Mouse (Mus musculus) neural tube, embryonic 11.5 days (tissue): Measurements from ENCODE around the gene Kcnk10. TPM values are rescaled to one million over a fixed set of nuclear protein-coding genes. Genes with fewer than 3 reads are reported as not detected.
"Not testable (repeated sequence)": the region's sequence is repeated elsewhere in the genome, so short reads cannot be mapped to it uniquely, and the experiment has no call there.

ENCODE experiments used
- ATAC-seq: fragments of 200-750 bp; cut with Nextera tagmentation; 2 replicates; pipeline ENCODE4 v1.8.0; 2017; ENCODE audit warnings: moderate number of reproducible peaks, mild to moderate bottlenecking, moderate TSS enrichment, moderate library complexity; ENCODE audit not compliant: insufficient read depth, low FRiP score, low TSS enrichment
- DNase-seq: peaks from one replicate; pipeline ENCODE4 v3.0.0-alpha.2; 2015; ENCODE audit warnings: low spot score
- H3K27ac ChIP-seq: fragments of 300-500 bp; sonication (generic); 2 replicates; pipeline ENCODE4 v1.5.1; 2014; ENCODE audit warnings: low read depth, mild to moderate bottlenecking, low read length
- H3K27me3 ChIP-seq: fragments of 300-500 bp; sonication (generic); 2 replicates; pipeline ENCODE4 v1.6.1; 2014; ENCODE audit warnings: mild to moderate bottlenecking, low read length, mixed read lengths; ENCODE audit not compliant: control insufficient read depth, insufficient read depth
- H3K36me3 ChIP-seq: fragments of 300-500 bp; sonication (generic); 2 replicates; pipeline ENCODE4 v1.6.1; 2014; ENCODE audit warnings: mild to moderate bottlenecking, low read length, moderate library complexity, mixed read lengths; ENCODE audit not compliant: control insufficient read depth, insufficient read depth
- H3K4me1 ChIP-seq: fragments of 300-500 bp; sonication (generic); 2 replicates; pipeline ENCODE4 v1.6.1; 2014; ENCODE audit warnings: low read length, mixed read lengths; ENCODE audit not compliant: control insufficient read depth, insufficient read depth
- H3K4me2 ChIP-seq: fragments of 300-500 bp; sonication (generic); 2 replicates; pipeline ENCODE4 v1.6.1; 2014; ENCODE audit warnings: low read depth, mild to moderate bottlenecking, moderate library complexity
- H3K4me3 ChIP-seq: fragments of 300-500 bp; sonication (generic); 2 replicates; pipeline ENCODE4 v1.5.1; 2014; ENCODE audit warnings: low read depth, low read length
- H3K9ac ChIP-seq: fragments of 300-500 bp; sonication (generic); 2 replicates; pipeline ENCODE4 v1.6.1; 2014; ENCODE audit warnings: mild to moderate bottlenecking, low read length
- H3K9me3 ChIP-seq: fragments of 300-500 bp; sonication (generic); 2 replicates; pipeline ENCODE4 v1.6.1; 2016; ENCODE audit warnings: low read length; ENCODE audit not compliant: control insufficient read depth
- WGBS: fragments of 180-500 bp; shearing (Covaris S2); extraction: QIAGEN DNeasy Blood & Tissue Kit; methylation state at CpG from one replicate; pipeline ENCODE4 v1.1.7; 2014; 5-methylcytosine and 5-hydroxymethylcytosine counted together
- polyA plus RNA-seq: library from polyadenylated mRNA; unstranded; fragments of >200 nt; fragmentation: Nextera tagmentation; extraction: Ambion mirVana; gene quantifications from 2 replicates; pipeline ENCODE4 v1.2.1, GENCODE M21; 2014

Kcnk10 gene
- 21.3 and 22.8 TPM in 2 replicates for polyA plus RNA-seq

GRCm38 (mm10) chr12:98577861-98578360 lies at the start of gene Kcnk10:
TSS of gene Kcnk10 (minus strand) at chr12:98578310.
- H3K9me3 ChIP-seq: no peaks in the 10 kb centered on the region
- H3K4me2 ChIP-seq: peak within 1 kb of the TSS; percentile 64
- H3K4me3 ChIP-seq: peak within 1 kb of the TSS; percentile 25
- H3K4me1 ChIP-seq: peaks cover 11% of the 10 kb centered on the region; the same call in 1 of the 2 replicates
- peaks cover 12% of the 10 kb centered on the region; the same call in 1 of the 2 replicates for H3K27me3 ChIP-seq
- no peaks in the 10 kb centered on the region for H3K36me3 ChIP-seq
- peak within 1 kb of the TSS; percentile 62 for H3K9ac ChIP-seq
- no peak within 1 kb of the TSS for H3K27ac ChIP-seq
- ATAC-seq (no peak), DNase-seq (peak; percentile 57)
- under 1% methylated on average over 22 of the region's 22 CpGs for WGBS

GRCm38 (mm10) chr12:98627392-98628259 lies 49.5 kb upstream of the Kcnk10 start, which contains the start of gene Spata7:
TSS of gene Spata7 (plus strand) at chr12:98628157.
- Histone ChIP-seq H3K9ac (peak within 1 kb of the TSS; percentile 71), H3K27ac (peak within 1 kb of the TSS; percentile 60), H3K36me3 (no peaks in the 10 kb centered on the region), H3K4me2 (peak within 1 kb of the TSS; percentile 62), H3K9me3 (no peaks in the 10 kb centered on the region), H3K4me3 (peak within 1 kb of the TSS; percentile 72), H3K4me1 (no peaks in the 10 kb centered on the region), H3K27me3 (no peaks in the 10 kb centered on the region)
- WGBS: 5% methylated on average over 32 of the region's 32 CpGs
- DNase-seq (peak; percentile 90), ATAC-seq (peak; percentile 94)

- ATAC-seq, H3K4me2 ChIP-seq, H3K4me3 ChIP-seq, H3K9me3 ChIP-seq, H3K9ac ChIP-seq, DNase-seq, H3K4me1 ChIP-seq, H3K36me3 ChIP-seq, H3K27ac ChIP-seq, H3K27me3 ChIP-seq: not testable (repeated sequence)
- WGBS: 86% methylated on average over 10 of the region's 10 CpGs
These were observed 45.2 kb upstream of the Kcnk10 start for GRCm38 (mm10) chr12:98623266-98623665.

GRCm38 (mm10) chr12:98620922-98621321 lies 42.8 kb upstream of the Kcnk10 start:
- not testable (repeated sequence) for H3K4me1 ChIP-seq, H3K27ac ChIP-seq, H3K27me3 ChIP-seq, H3K9me3 ChIP-seq, H3K4me2 ChIP-seq, ATAC-seq, H3K9ac ChIP-seq, H3K36me3 ChIP-seq, H3K4me3 ChIP-seq
- DNase-seq: peak; percentile 26
- 50% methylated on average over 6 of the region's 6 CpGs for WGBS

GRCm38 (mm10) chr12:98619496-98619895 lies 41.4 kb upstream of the Kcnk10 start:
- Histone ChIP-seq H3K36me3 (no peaks in the 10 kb centered on the region), H3K4me1 (no peaks in the 10 kb centered on the region), H3K27ac (no peak overlapping the region), H3K4me2 (no peak overlapping the region), H3K4me3 (no peak overlapping the region), H3K9ac (no peak overlapping the region), H3K27me3 (no peaks in the 10 kb centered on the region), H3K9me3 (no peaks in the 10 kb centered on the region)
- DNase-seq: no peak
- 79% methylated on average over 2 of the region's 2 CpGs for WGBS
- no peak for ATAC-seq

- no peak overlapping the region for H3K9ac ChIP-seq
- no peak overlapping the region for H3K4me2 ChIP-seq
- ATAC-seq (no peak), DNase-seq (no peak)
- no peaks in the 10 kb centered on the region for H3K4me1 ChIP-seq
- H3K27ac ChIP-seq: no peak overlapping the region
- no peaks in the 10 kb centered on the region for H3K9me3 ChIP-seq
- no peaks in the 10 kb centered on the region for H3K36me3 ChIP-seq
- no peak overlapping the region for H3K4me3 ChIP-seq
- no peaks in the 10 kb centered on the region for H3K27me3 ChIP-seq
- WGBS: 38% methylated on average over 5 of the region's 5 CpGs
These were observed 37.6 kb upstream of the Kcnk10 start for GRCm38 (mm10) chr12:98615746-98616145.

- 68% methylated on average over 3 of the region's 3 CpGs for WGBS
- no peaks in the 10 kb centered on the region for H3K27me3 ChIP-seq
- DNase-seq (no peak), ATAC-seq (no peak)
- 0 out of 2 replicates have a peak overlapping the region, but pooled peaks have one; percentile 4 for H3K27ac ChIP-seq
- H3K4me1 ChIP-seq: no peaks in the 10 kb centered on the region
- no peaks in the 10 kb centered on the region for H3K36me3 ChIP-seq
- H3K9ac ChIP-seq: no peak overlapping the region
- H3K4me2 ChIP-seq: no peak overlapping the region
- no peak overlapping the region for H3K4me3 ChIP-seq
- no peaks in the 10 kb centered on the region for H3K9me3 ChIP-seq
These were observed 36.9 kb upstream of the Kcnk10 start for GRCm38 (mm10) chr12:98614910-98615508.

- no peaks in the 10 kb centered on the region for H3K9me3 ChIP-seq
- no peaks in the 10 kb centered on the region for H3K36me3 ChIP-seq
- WGBS: 78% methylated on average over 3 of the region's 3 CpGs
- ATAC-seq (no peak), DNase-seq (no peak)
- H3K4me2 ChIP-seq: no peak overlapping the region
- no peak overlapping the region for H3K4me3 ChIP-seq
- no peak overlapping the region for H3K27ac ChIP-seq
- H3K27me3 ChIP-seq: no peaks in the 10 kb centered on the region
- no peaks in the 10 kb centered on the region for H3K4me1 ChIP-seq
- H3K9ac ChIP-seq: no peak overlapping the region
These were observed 32.2 kb upstream of the Kcnk10 start for GRCm38 (mm10) chr12:98610341-98610740.
